Mouse (Mus musculus) c-Kit-positive CD71-positive TER-119-positive erythroid progenitor cells, embryonic 14.5 days (primary cell): ENCODE data around the gene Heatr5b.
"Not testable (repeated sequence)": the region's sequence is repeated elsewhere in the genome, so short reads cannot be mapped to it uniquely, and the experiment has no call there.

Experiments
- DNase-seq: peaks from one replicate; pipeline ENCODE4 v3.0.0-alpha.2; 2013; ENCODE audit warnings: low spot score

Gene Heatr5b

DNA sequence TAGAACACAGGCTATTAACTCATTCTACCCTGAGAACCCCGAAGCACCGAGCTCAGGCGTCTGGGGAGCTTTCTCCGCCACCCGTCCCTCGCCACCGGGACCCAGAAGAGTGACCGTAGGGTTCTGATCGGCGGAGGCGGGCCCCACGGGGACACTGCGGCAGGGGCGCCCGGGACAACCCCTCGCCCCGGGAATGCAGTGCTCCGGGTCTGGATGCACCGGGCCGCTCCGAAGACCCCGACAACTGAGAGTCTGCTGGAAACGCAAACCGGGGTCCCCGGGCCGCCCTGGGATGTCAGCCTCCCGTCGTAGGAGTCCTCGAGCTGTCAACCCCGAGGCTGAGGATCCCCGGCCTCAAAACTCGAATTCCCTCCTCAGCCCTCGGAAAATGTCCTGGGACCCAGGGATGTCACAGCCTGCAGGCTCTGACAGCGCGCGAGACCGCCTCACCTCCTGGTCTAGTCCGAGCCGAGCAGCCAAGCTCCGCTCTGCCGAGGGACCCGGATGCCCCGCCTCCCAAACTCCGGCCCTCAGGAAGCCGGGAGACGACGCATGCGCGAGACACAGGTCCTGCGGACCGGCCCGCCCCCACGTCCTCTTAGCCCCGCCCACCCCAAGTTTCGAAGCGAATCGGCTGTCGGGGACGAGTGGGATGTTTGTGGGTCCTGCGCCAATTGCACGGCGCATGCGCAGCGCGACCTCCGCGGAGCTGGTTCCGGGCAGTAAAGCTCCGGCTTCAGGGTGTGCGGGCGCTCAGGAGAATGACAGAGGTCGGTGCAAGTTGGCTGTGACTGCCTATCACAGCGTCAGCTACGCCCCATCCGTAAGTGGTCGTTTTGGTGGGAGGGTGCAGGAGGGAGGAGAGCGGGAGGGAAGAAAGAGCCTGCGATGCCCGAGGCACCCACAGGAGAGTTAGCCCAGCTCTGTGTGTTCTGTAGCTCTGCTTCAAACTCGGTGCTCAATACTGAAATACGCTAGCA, at the start of gene Heatr5b, which contains the start of gene Gpatch11:
Gene Heatr5b (minus strand): TSS at position 509 of the 980 bp plus-strand sequence.
Gene Gpatch11 (plus strand): TSS at position 712 of the 980 bp plus-strand sequence.
- peak; percentile 99 for DNase-seq

DNA sequence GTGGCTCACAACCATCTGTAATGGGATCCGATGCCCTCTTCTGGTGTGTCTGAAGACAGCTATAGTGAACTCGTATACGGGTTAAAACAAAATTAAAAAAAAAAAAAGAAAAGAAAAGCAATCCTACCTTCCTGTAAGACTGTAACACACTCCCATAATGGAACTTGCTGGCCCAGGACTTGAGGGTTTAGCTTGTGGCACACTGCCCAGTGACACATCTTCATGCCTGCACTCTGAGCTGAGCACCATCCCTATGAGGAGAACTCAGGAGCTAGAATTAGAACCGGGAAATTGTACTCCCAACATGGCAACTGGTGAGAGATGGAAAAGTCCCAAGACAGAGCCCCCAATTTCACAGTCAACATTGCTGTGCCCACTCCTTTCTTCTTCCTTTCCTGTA, 48.1 kb upstream of the Heatr5b start:
- DNase-seq = no peak

DNA sequence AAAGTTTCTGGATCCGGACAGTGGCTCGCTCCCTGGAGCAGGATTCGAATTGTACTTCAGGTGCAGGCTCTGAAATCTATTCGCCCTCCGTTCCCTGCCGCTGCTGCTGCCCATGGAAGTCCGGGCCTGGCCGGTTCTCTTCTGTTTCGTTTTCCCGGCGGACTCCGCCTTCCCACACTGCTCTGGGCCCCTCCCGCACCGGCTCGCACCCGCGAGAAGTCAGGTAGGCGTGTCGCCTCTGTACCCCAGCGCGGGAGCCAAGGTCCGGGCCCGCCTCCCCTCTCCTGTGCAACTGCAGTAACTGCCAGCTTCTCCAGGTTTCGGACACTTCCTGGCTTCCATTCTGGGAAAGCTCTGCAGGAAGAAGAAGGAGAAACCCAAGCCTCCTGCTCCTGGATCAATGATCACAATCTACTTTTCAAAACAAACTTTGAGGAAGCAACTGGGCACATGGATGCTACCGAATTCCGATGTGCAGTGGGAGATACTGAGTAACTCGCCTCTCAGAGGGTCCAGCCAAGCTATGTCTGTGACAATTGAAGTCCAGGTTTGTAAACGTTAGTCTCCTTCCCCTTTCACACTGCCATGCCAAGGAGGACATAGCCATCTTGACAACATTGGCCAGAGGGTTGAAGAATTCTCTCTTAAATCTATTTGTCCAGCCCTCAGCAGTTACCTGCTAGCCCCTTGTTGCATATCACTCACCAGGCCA, 47.4 kb upstream of the Heatr5b start, which contains the start of gene Eif2ak2:
Gene Eif2ak2 (minus strand): TSS at position 173 of the 712 bp plus-strand sequence.
- peak; percentile 73 for DNase-seq

DNA sequence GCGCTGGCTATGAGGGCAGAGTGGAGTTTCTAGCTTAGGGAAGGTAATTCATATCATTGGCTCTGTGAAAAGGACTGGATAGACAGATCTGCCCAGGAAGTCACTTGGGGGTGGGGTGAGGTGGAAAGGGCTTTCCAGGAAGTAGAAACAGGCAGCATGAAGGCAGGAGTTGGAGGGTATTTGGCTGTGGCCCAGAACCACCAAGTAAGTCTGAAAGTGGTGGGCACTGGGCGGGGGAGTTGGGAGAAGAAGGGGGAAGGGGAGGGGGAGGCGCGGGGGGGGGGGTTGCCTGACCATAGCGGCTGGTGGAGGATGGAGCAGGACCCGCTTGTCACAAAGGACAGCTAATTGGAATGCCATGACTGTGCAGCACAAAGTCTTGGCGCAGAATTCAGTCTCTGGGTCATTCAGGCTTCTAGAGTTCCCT, 46.7 kb upstream of the Heatr5b start:
- DNase-seq = no peak

DNA sequence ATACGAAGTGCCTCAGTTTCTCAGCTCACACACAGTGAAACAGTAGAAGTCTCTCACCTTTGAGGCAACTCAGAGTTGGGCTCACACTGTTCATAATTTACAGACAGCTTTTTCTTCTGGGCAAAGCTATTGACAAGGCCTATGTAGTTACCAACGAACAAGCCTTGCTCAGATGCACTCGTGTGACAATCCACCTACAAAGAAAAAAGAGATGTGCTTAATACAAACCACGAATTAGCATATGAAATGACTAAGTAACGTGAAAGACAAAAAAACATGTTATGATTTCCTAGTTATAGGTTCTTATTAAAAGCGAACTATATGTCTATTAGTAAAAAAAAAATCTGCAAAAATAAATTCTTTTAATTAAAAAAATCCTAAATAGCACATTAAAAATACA, 38.7 kb upstream of the Heatr5b start:
- no peak for DNase-seq

DNA sequence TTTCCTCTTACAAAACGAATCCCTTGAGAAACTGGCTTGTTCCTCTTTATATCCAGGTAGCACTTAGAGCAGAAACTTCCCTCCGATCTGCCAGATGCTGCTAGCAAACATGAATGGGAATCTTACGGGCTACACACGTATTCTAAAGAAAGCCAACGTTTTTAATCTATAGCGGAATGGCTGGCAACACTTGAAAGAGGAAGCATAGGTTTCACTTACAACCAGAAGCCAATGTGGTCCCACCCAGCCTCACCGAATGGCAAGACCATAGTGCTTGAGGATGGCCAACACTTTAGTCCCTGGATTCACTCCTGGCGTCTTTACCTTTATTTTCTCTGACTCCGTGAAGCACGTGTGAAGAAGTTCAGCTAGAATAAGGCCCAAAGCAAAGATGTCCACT, 21.1 kb upstream of the Heatr5b start:
- DNase-seq = no peak

DNA sequence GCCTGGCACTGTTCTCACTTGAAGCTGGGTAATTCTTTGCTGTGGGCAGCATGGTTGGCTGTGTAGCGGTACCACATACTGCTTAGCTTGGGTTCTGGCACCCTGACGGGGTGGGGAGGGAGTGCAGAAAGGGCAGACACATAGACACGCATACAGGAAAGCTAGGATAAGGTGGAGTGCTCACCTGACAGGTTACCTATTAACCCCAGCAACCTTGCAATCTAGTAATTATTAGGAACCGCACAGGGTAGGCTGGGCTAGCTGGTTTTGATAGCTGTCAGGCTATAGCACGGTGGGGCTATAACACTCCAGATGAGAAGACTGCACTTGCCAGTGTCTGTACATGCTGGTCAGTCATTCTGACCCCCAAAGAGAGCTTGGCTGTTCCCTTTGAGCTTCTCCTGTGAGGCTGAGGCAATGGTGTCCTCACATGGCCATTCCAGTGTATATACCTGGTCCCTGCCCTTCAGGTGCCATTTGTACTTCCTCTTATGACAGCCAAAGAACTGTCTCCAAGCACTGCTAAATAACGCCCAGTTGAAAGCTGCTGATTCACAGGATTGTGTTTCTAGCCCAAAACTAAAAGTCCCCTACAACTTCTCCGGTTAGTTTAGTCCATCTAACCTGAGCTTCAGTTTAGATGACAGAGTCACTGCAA, 7.2 kb upstream of the Heatr5b start:
- no peak for DNase-seq

DNA sequence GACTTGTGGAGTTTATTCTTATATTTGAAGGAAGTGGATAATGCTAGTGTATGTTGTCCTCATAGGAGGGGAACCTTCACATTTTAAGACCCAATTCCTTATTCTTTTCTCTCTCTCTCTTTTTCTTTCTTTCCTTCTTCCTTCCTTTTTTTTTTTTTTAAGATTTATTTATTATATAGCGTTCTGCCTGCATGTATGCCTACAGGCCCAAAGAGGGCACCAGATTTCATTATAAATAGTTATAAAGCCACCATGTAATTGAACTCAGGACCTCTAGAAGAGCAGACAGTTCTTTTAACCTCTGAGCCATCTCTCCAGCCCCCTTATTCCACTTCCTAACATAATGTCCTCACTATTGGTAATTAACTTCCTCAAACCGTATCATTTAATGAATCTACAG, 892 bp upstream of the Heatr5b start:
- DNase-seq = peak; percentile 41

DNA sequence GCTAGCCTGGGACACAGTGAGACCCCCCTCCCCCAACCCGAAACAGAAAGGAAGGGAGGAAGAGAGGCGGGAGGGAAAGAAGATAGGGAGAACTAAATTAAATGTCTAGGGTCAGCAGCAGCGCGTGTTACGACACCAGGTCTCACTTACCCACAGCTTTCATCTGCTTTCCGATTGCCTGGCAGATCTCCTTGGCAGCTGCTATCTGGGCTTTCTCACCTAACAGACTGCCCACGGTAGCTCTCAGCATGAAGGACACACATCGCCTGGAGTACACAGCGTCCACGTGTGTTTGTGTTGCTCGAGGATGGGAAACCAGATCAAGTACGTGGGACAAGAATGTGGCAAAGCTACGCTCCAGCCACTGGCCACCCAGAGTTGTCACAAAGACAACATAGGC, 10.8 kb downstream of the Heatr5b start:
- no peak for DNase-seq

DNA sequence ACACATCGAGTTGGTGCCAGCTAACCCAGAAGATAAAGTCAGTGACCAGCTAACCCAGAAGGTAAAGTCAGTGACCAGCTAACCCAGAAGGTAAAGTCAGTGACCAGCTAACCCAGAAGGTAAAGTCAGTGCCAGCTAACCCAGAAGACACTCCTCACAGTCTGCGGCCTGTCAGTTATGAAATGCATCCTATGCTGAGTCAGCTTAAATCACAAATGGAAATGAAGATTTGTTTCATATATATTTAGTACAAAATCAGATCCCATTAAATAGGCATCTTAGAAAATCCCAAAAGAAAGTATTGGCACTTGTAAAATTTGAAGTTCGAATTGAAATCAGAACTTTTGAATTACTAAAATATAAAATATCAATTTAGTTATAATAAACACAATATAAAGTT, 25.6 kb downstream of the Heatr5b start:
- no peak for DNase-seq

DNA sequence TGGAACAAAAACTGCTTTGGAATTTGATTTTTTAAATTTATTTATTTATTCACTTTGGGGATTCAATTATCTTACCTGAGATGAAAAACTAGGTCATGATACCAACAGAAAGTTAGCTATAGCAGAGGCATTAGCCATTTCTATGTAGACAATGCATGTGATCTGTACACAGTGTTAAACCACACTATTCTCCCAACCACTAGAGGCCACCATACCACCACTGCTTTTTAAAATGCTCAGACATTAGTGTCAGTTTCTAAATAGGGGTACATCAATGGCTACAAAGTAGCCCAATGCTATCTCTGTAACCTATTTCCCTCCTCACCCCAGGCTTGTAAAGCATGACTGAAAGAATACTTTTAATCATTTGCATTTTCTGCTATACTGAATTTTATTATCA, 26.1 kb downstream of the Heatr5b start:
- peak; percentile 34 for DNase-seq

DNA sequence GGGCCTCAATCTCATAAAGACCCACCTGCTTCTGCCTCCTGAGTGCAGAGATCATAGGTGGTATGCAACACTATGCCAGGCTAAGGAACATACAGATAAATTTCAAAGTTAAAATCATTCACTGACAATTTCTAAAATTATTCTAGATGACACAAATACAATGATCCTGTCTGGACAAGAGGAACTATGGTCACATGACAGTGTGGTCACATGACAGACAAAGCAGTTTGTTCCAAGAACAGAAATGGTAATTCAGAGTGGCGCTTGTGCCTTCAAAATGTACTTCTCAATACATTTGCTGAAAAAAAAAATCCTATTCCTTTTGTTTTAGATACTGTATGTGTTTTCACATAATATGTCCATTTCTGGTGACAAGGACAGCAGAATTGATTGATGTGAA, 37.9 kb downstream of the Heatr5b start:
- DNase-seq = no peak

DNA sequence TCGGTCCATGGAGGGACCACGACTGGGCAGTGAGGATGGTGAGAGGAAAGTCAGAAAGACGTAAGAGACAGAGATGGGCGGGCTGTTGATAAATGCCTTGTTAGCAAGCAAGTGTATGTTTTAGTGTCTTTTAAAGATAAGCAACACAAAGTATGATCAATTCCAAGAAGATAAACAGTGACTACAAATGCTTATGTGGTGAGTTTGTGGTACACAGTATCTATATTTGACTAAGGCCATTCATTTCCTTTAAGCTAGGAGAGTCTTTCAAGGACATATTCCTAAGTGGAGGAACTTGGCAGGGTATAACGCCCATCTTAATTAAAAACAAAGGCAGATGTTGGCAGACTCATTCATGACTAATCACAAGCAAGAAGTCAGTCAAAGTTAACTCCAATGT, 40.8 kb downstream of the Heatr5b start:
- DNase-seq = no peak

DNA sequence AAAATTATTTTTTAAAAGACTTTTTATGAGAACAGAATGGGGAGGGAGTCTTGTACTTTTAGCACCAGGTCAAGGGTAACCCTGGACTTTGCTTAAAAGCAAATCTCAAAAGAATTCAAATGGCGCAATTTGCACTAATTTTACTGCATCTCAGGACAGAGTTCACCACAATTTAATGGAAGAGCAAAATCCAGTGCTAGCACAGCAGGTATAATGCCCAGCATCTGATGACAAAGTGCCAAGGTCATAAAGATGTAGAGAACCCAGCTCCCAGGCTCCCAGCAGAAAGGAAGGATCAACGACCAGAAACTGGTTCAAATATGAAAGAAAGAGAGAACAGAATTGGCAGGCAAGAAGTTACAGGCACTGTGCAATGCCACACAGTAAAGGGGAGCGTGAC, 43.0 kb downstream of the Heatr5b start:
- DNase-seq = no peak

DNA sequence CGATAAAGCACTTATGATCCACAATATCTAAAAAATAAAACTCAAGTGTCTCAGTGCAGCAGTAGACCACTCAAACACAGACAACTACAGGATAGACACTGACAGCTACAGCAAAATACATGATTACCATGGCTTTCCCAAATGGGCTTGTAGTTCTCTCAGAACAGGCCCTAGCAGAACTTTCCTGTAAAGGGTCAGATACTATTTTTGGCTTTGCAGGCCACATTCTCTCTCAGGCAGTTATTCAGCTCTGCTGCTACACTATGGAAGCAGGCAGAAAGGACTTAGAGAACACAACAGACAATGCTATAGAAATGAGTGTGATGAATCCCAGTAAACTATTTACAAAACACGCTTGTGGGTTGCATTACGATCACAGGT, 43.5 kb downstream of the Heatr5b start:
- no peak for DNase-seq

DNA sequence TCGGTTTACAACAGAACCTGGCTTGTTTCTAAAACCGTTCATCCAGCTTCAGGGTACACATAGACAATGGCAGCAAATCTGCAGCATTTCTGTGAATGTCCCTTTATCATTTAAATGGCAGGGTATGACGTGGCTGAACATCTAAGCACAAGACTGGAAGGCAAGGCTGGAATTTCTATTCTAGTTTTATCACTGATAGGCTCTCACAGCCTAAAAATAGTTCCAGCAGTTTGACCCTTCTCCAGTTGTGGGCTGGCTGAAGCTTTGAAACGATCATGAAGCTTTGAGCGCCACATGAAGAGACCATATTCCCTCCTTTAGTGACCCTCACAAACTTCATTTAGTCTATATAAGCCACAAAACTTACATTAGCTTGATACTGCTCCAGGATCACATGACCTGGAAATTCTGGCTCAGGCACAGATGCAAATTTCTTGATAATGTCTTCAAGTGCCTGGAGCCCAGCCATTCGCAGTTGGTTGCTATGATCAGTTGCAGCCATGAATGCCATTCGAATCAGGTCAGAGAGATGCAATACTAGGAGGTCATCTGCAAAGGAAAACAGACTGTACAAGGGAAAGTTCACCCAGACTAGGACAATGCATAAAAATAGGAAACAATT, 44.0 kb downstream of the Heatr5b start:
- DNase-seq = no peak

DNA sequence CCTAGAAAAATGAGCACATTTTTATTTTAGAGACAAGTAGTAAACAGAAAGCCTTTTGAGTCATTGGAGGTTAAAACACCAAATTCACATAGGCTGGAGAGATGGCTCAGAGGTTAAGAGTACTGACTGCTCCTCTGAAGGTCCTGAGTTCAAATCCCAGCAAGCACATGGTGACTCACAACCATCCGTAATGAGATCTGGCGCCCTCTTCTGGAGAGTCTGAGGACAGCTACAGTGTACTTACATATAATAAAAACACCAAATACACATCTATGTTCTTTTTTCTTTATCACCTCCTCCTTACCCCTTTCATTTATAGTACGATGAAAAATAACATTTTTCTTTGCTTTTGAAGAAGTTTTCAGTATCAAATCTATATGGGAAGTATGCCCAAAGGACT, 46.9 kb downstream of the Heatr5b start:
- not testable (repeated sequence) for DNase-seq

DNA sequence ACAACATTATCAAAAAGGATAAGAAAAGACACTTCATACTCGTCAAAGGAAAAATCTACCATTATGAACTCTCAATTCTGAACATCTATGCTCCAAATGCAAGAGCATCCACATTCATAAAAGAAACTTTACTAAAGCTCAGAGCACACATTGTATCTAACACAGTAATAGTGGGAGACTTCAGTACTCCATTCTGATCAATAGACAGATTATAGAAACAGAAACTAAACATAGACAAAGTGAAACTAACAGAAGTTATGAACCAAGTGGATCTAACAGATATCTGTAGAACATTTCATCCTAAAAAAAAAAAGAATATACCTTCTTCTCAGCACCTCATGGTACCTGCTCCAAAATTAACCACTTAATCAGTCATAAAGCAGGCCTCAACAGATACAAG, 56.4 kb downstream of the Heatr5b start:
- no peak for DNase-seq

DNA sequence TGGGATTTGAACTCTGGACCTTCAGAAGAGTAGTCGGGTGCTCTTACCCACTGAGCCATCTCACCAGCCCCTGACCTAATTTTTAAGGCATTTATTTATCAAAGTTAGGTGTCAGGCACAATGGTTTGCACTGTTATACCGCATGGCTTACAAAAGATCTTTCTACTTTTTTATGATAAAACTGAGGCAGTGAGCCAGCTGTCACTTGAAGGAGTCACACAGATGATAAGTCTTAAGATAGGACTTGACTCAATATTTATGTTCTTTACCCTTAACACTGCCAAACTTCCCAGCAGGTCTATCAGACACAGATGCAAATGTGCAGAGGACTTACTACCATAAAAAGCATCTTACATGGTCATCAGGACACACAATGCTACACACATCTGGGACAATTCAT, 62.8 kb downstream of the Heatr5b start:
- DNase-seq = no peak

DNA sequence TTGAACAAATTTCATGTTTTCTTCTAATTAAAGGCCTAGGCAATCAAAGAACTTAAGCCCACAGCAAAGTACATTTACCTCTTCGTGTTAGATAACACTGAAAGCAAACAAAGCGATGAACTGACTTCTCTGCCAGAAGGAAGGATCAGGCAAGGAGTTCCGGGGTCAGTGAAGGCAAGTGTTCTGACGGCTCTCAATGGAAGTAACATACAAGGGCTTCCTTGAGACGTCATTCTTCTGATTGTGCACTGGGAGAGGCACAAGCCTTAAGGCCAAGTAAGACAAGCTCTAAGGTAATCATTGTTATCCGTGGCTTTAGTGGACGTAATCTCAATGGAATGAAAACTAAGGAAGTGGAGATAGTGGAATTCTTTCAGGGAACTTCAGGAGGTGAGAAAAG, 64.2 kb downstream of the Heatr5b start:
- DNase-seq = no peak

DNA sequence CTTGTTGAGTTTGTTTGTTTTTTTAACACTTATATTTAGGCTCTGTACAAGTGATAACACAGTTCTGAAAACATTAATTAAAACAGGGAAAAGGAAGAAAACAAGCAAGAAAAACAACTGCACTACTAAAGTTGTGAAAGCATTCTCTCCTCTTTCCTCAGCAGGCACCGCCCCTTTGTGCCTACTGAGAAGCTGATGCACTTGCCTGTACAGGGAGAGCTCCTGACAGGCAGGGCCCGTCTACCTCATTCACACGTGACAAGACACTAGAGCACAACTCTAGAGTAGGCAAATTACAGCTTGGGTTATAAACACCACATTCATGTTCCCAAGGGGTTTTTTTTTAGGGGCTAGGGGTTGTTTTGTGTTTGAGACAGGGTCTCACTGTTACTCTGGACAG, 65.8 kb downstream of the Heatr5b start:
- no peak for DNase-seq

DNA sequence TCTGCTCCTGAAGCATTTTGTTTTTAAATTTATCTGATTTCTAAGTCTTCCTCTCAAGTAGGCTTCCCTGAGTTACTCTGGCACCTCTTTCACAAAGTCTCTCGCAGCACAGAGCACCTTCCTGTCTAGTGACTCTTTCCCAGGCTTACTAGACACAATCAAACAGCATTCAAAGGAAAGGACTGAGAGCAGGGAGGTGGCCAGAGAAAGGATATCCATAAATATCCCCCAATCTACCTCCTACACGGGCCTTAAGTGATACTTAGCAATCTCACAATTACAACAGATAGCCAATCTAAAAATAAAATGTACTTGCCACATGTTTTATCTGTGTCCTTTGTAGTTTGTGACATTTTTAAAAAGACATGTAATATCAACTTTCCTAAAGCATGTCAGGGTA, 66.2 kb downstream of the Heatr5b start:
- DNase-seq = no peak
